Mouse (Mus musculus): ENCODE measurements around the gene Dnaic1.
"Not testable (repeated sequence)": the region's sequence is repeated elsewhere in the genome, so short reads cannot be mapped to it uniquely, and the experiment has no call there.

DNA sequence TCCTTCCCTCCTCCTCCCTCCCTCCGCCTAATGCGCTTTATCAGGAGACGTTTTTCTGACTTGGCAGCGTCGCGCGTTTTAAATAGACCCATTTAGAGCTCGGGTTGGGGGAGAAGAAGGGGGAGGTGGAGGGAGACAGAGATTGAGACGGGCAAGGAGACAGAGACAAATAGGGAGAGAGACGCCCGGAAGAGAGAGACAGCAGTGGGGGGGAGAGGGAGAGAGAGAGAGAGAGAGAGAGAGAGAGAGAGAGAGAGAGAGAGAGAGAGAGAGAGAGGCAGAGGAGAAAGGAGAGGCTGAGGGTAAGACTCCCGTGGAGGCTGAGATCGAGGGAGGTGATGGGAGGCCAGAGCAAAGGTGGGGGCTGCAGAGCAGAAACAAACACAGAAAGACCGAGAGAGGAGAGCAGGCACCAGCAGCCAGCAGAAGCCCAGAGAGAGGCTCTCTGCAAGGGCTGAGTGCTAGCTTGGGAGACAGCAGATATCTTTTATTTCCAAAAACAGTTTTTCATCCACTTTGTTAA lies 115.4 kb downstream of the Dnaic1 start:
- not testable (repeated sequence) for TF ChIP-seq POLR2A (IDR thresholded peaks at IDR 0.05; ENCODE audit: borderline replicate concordance, extremely low read depth, low read depth, low read length); CTCF (IDR thresholded peaks at IDR 0.05; ENCODE audit: insufficient read depth, low read length)

Data from lung, adult 2 months (tissue).